Mouse (Mus musculus): Measurements from ENCODE around the gene Mum1l1. TPM values are rescaled to one million over a fixed set of nuclear protein-coding genes. Genes with fewer than 3 reads are reported as not detected.
"Not testable (repeated sequence)": the region's sequence is repeated elsewhere in the genome, so short reads cannot be mapped to it uniquely, and the experiment has no call there.

Gene Mum1l1
- total RNA-seq (2021), result 3.1 and 4.5 TPM in 2 replicates
- long read RNA-seq, partial matches to known transcripts, result 1 of 3 reads
- long read RNA-seq, other reads (novel, unspliced or antisense), result 1 of 3 reads

GRCm38 (mm10) chrX:139209829-139210225 is at the start of gene Mum1l1:
Mum1l1 (plus strand) TSS chrX:139210042.
- peak; percentile 74 for DNase-seq

- DNase-seq, result no peak
Measured at GRCm38 (mm10) chrX:139178928-139179327, 30.9 kb upstream of the Mum1l1 start, which contains the start of gene 4933428M09Rik. 4933428M09Rik (plus strand) TSS chrX:139179228.

- not testable (repeated sequence) for DNase-seq
Measured at GRCm38 (mm10) chrX:139191506-139191905, 18.3 kb upstream of the Mum1l1 start.

DNA sequence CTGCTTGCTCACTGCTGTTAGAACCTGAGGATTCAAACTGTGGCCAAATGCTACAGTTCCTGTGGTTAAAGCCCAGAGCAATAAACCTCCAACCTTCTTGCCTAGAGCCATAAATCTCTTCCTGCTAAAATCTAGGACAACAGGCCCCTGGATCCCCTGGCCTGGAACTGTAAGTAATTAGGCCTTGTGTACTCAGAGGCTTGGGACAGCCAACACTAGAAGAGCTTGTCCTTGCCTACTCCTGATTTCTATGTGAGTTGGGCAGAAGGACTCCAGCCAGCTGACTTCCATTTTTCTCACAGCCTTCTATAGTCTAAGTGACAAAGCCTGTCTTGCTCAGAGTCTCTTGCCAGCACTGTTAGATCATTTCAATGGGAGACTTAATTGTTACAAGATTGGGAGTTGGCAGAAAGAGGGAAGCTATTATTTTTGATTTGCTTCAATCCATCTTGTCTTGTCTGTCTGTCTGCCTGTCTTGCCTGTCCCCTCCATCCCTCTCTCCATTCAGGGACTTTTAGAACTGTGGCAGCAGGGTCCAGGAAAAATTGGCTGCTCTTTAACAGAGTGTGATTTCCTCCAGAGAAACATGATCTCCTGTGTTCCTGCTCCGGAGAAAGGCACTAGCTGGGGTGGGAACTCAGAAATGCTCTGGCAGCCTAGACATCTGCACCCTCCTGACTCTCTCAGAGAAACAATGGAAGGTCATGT is 15.1 kb upstream of the Mum1l1 start:
- no peak for DNase-seq

GRCm38 (mm10) chrX:139209191-139209828 is 532 bp upstream of the Mum1l1 start:
- not testable (repeated sequence) for DNase-seq

GRCm38 (mm10) chrX:139214765-139215164 is 4.9 kb downstream of the Mum1l1 start:
- DNase-seq, result no peak

DNA sequence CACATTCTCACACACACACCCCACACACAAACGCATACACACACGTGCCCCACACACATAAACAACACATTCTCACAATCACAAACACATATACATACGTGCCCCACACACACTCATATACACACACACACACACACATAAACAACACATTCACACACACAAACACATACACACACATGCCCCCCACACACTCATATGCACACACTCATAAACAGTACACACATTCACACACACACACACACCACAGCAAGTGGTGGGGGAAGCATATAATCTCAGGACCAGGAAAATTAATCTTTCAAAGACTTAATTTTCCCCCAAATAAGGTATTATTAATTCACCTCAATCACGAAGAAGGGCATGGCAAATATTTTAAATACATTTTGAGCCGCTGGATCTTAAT is 6.6 kb downstream of the Mum1l1 start:
- no peak for DNase-seq

GRCm38 (mm10) chrX:139216991-139217593 is 7.2 kb downstream of the Mum1l1 start:
- peak; percentile 52 for DNase-seq

DNA sequence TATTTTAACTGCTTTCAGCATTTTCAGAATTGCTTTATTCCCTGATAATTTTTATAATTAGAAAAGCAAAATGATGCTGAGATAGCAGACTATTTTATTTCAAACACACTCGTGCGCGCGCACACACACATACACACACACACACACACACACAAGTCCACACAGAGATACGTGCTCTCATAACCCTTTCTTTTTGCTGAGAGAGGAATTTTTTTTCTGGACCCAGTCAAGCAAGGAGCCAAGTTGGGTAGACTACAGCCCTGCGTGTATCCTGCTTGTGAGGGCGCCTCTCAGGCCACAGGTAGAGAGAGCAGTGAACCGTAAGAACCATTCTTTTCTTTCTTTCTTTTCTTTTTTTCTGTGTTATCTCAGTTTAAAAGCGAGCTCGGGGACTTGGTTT is 7.9 kb downstream of the Mum1l1 start:
- no peak for DNase-seq

GRCm38 (mm10) chrX:139219017-139219416 is 9.2 kb downstream of the Mum1l1 start:
- DNase-seq, result peak; percentile 13

GRCm38 (mm10) chrX:139220830-139221229 is 11.0 kb downstream of the Mum1l1 start:
- no peak for DNase-seq

GRCm38 (mm10) chrX:139221893-139222292 is 12.1 kb downstream of the Mum1l1 start:
- no peak for DNase-seq

DNA sequence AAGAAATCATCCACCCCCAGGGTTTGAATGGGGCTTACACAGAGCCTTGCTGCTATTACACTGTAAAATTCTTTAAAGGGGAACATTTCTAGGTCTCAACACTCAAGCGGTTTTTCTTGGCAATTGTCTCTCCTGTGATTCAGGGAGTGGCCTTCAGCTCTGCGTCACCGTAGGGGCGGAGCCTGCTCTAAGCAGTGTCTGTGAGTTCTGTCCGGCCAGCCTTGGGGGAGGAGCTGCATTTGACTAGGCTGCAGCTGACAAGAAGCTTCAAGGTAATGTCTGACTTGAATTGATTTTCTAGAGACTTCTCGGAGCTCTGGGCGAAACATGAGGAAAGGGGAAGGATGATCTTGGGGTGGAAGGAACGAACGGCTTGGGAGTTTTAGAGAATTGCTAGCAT is 21.3 kb downstream of the Mum1l1 start:
- DNase-seq, result peak; percentile 76

DNA sequence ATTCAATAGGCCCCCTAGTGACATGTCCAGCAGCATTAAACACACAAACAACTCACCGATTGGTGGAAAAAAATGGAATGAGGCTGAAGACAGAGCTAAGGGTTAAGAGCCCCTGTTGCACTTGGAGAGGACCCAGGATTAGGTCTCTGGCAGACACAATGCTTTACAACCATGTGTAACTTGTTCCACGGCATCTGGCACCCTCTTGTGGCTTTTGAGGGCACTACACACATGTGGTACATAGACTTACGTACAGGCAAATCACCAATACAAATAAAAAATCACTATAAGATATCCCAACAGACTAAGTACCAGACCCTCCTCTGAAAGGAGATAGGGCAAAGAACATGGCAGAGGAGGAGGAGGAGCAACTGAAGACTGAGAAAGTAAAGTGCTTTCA is 37.5 kb downstream of the Mum1l1 start:
- DNase-seq, result peak; percentile 21

GRCm38 (mm10) chrX:139257072-139257471 is 47.2 kb downstream of the Mum1l1 start:
- no peak for DNase-seq

GRCm38 (mm10) chrX:139281966-139282365 is 72.1 kb downstream of the Mum1l1 start:
- no peak for DNase-seq

Other genes with a start within 250 kb of the Mum1l1 start
- gene Serpina7, start 124.8 kb upstream of the Mum1l1 start, total RNA-seq (2021), result not detected in 2 replicates
- not detected in 2 replicates for gene 4930513O06Rik, start 123.8 kb upstream of the Mum1l1 start, total RNA-seq (2021)
- not detected in 2 replicates for gene 4933428M09Rik, start 30.8 kb upstream of the Mum1l1 start, total RNA-seq (2021)
- not detected in 2 replicates for gene Trap1a, start 123.6 kb downstream of the Mum1l1 start, total RNA-seq (2021)

Measured in adrenal gland, postnatal 25 days (tissue).